Mouse (Mus musculus) G1E-ER4 (cell line): ENCODE results near the gene Kcnab2. TPM values are rescaled to one million over a fixed set of nuclear protein-coding genes. Genes with fewer than 3 reads are reported as not detected.

Experiments
- GATA1 ChIP-seq: IDR thresholded peaks from one replicate; pipeline ENCODE4 v1.8.0; 2012; ENCODE audit warnings: low read length, inconsistent platforms
- polyA plus RNA-seq: library from polyadenylated mRNA; stranded (reverse); fragments of >175 nt; gene quantifications from 2 replicates; pipeline ENCODE4 v1.2.3, GENCODE M21; 2012

Kcnab2 gene
- polyA plus RNA-seq, result not detected in 2 replicates

GRCm38 (mm10) chr4:152477466-152478223 lies at the start of gene Kcnab2:
Kcnab2 (minus strand) TSS chr4:152477871.
- no peak for TF ChIP-seq GATA1

- no peak for TF ChIP-seq GATA1
Measured at GRCm38 (mm10) chr4:152520083-152520482, 42.4 kb upstream of the Kcnab2 start.

GRCm38 (mm10) chr4:152519106-152519505 lies 41.4 kb upstream of the Kcnab2 start:
- no peak for TF ChIP-seq GATA1

- no peak for TF ChIP-seq GATA1
Measured at GRCm38 (mm10) chr4:152514884-152515283, 37.2 kb upstream of the Kcnab2 start.

GRCm38 (mm10) chr4:152512221-152512925 lies 34.7 kb upstream of the Kcnab2 start:
- TF ChIP-seq GATA1, result no peak

GRCm38 (mm10) chr4:152494360-152494879 lies 16.7 kb upstream of the Kcnab2 start:
- TF ChIP-seq GATA1, result no peak

- no peak for TF ChIP-seq GATA1
Measured at GRCm38 (mm10) chr4:152491250-152491899, 13.7 kb upstream of the Kcnab2 start.

GRCm38 (mm10) chr4:152490311-152490710 lies 12.6 kb upstream of the Kcnab2 start:
- no peak for TF ChIP-seq GATA1

- TF ChIP-seq GATA1, result no peak
Measured at GRCm38 (mm10) chr4:152488046-152488445, 10.4 kb upstream of the Kcnab2 start.

GRCm38 (mm10) chr4:152480426-152480825 lies 2.8 kb upstream of the Kcnab2 start:
- TF ChIP-seq GATA1, result no peak

GRCm38 (mm10) chr4:152478224-152478567 lies 525 bp upstream of the Kcnab2 start:
- no peak for TF ChIP-seq GATA1

- no peak for TF ChIP-seq GATA1
Measured at GRCm38 (mm10) chr4:152477106-152477465, 585 bp downstream of the Kcnab2 start.

GRCm38 (mm10) chr4:152476427-152477023 lies 1.1 kb downstream of the Kcnab2 start, which contains the start of gene Nphp4:
Nphp4 (plus strand) TSS chr4:152476706.
- TF ChIP-seq GATA1, result no peak

- TF ChIP-seq GATA1, result no peak
Measured at GRCm38 (mm10) chr4:152475941-152476340, 1.7 kb downstream of the Kcnab2 start.

- no peak for TF ChIP-seq GATA1
Measured at GRCm38 (mm10) chr4:152467951-152468350, 9.7 kb downstream of the Kcnab2 start.

- no peak for TF ChIP-seq GATA1
Measured at GRCm38 (mm10) chr4:152466601-152467000, 11.1 kb downstream of the Kcnab2 start.
